Mouse (Mus musculus): ENCODE data around the gene Psma7.

The Psma7 gene

DNA sequence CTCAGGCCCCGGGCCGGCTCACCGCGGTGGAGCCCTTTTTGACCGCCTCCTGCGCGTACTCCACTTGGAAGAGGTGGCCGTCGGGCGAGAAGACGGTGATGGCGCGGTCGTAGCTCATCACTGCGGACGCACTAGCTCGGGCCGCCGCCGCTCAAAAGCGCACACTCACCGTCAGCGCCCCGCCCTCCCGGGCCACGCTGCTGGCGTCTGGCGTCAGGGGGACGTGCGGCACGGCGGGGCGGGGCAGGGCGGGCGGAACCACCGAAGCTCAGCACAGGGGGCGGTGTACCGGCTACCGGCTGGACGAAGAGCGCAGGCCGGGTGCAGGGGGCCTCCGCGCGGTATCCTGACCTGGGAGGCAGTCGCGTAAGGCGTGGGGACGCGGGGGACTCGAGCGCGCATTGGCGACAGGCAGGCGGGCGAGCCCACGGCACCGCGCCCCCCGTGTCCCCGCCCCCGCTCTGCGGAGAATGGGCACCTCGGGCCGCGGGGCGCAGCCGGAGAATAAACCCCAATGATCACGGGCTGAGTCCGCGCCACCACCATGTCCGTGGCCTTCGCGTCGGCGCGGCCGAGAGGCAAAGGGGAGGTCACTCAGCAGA, at the start of gene Psma7, which contains the start of gene Ss18l1:
Psma7 (minus strand) TSS at position 178 of the 602 bp plus-strand sequence.
Ss18l1 (plus strand) TSS at position 254 of the 602 bp plus-strand sequence.
- peak; percentile 91 for DNase-seq

DNA sequence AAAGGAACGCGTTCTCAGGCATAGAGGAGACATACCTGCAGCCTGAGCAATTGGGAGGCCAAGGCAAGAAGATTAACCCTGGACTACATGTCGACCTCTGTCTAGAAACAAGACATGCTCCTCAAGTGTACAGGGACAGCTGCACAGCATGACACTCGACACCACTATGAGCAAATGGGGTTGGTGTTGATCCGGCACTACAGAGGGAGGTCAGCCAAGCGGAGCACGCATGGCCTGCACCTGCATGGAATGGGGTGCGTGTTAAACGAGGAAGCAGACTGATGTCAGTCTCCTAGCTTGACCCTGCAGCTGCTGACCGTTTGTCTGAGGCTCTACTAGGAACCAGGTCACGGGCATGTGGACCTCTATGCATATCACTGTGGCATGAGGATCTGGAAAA, 48.1 kb upstream of the Psma7 start:
- DNase-seq, result no peak

- no peak for DNase-seq
These were observed 45.2 kb upstream of the Psma7 start for GRCm38 (mm10) chr2:180087472-180087871.

GRCm38 (mm10) chr2:180086637-180087027, 44.4 kb upstream of the Psma7 start:
- peak; percentile 7 for DNase-seq

DNA sequence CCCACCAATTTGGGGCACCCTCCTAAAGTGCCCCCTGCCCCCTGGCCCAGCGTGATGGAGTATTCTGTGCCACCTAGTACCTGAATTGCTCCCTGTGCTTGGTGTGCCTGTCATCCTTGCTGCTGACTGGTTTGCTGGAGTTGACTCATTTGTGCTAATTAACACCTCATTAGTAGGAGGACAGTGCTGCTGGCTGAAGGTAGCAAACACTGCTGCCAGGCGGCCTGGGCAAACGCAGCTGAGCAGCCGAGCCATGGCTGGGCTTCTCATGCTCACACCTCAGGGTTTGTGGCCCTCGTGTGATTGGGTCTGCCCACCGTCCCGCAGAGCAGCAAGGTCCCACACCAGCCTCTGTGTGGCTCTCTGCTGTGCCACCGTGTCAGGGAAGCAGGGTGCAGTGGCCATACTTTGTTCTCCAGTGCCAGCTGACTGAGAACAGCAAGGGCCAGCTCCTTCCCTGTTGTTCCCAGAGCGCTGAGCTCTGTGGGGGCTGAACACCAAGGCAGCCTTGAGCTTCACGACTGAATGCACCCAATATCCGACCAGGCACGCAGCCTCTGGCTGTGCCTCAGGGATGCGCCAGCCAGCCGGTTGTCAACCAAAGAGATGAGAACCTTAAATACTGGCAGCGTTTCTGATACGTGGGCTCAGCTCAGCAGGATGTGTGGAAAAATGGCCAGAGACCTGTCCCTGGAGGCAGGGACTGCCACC, 43.8 kb upstream of the Psma7 start:
- no peak for DNase-seq

GRCm38 (mm10) chr2:180084565-180084964, 42.3 kb upstream of the Psma7 start:
- no peak for DNase-seq

GRCm38 (mm10) chr2:180083063-180083462, 40.8 kb upstream of the Psma7 start:
- no peak for DNase-seq

DNA sequence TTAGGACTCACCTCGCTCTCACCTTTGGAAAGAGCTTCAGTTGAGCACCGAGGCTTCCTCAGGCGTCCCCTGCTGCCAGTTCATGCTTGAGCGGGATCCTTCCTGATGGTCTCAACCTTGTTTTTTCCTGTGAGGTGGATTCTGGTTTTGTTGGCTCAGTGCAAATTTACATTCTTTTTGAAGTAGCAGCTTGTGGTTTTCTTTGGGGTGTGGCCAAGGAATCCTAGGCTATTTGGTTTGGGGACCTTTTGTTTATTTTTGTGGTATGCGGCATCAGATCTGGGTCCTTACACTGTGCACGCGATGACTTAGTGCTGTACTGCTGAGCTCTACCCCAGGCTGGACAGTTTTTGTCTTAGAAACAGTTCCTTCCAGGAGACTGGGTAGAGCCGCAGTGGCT, 38.4 kb upstream of the Psma7 start:
- no peak for DNase-seq

DNA sequence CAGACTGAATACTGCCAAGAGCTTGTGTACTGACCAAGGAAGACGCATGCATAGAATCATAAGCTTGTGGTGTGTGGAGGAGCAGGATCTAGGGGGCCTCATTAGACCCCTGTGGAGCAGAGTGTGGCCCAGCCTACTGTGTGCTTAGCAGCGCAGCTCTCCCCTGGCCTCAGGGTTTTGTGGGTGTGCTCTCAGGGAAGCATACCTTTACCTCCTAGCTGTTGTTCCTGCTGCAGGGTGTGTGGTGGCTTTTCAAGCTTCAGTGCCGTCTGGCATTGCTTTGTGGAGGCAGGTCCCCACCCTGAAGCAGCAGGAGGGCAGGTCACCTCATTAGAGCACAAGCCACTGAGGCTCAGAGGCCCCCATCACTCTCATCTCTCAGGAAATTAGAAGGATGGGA, 35.4 kb upstream of the Psma7 start:
- DNase-seq, result no peak

DNA sequence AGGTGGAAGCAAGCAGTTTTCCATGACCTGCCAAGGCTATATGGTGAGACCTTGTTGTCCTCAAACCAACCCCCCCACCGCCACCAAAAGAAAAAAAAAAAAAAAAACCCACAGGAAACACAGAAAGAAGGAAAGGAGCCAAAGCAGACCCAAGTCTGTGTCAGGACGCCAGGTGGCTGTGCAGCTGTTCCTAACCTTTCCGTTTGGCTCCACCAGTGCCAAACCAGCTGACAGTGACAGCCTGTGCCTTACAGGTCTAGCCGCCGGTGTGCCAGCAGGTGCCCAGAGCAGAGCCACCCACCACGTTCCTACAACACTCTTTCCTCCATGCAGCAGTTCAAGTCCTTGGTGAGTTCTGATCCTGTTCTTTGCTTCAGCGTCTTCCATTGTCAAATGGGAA, 30.7 kb upstream of the Psma7 start:
- DNase-seq, result no peak

DNA sequence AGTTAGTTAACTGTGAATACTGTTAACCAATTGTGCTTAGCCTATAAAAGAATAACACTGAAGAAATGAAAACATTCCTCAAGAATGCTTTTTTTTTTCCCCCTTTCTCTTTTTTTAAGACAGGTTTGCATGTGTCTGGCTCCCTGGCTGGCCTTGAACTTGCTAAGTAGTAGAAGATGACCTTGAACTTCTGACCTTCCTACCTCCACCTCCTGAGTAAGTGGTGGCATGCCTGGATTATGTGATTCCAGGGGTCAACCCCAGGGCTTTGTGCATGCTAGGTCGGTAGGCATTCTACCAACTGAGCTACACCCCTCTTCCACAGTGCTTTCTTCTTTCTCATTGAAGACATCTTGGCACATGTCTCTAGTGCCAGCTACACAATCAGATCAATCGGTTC, 29.4 kb upstream of the Psma7 start:
- peak; percentile 28 for DNase-seq

DNA sequence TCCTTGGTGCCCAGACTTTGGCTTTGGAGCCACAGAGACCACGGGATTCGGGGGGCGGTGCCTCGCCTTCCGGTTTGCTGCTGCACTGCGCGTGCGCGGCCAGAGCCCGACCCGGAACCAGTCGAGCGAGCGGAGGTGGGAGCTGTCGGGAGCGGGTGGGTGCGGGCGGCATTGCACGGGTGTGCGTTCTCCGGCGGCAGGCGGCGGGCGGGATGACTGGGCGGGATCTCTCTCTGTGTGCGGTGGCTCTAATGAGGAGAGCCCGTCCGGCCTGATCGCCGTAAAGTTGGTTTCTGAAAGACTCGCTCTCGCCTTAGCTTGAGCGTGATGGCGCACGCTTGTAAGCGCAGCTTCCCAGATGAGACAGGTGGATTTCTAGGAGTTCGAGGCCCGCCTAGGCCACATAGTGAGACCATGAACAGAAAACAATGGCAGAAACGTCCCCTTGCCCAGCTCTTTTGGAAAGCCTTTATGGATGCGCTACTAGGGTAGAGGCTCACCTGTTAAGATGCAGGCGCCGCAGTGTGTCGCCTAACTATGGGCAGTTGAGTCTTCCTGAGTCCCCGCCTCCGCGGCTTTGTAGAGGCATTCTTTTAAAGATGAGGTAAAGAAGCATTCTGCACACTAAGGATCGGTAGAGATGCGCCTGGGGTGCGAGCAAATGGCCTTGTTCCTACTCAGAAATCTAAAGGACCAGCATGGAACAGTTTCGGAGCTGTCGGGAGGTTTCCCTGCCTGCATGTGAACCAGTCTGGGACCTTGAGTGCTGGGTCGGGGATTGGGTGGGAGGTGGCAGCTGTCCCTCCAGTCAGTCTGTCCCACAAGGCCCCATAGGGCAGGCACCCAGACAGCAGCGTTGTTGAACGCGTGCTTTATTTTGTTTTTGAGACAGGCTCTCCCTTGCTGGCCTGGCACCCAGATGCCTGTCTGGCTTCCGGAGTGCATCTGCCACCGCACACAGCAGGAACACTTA, 28.5 kb upstream of the Psma7 start, which contains the start of gene Mtg2:
Mtg2 (plus strand) TSS at position 108 of the 973 bp plus-strand sequence.
- peak; percentile 96 for DNase-seq

- no peak for DNase-seq
These were observed 27.7 kb upstream of the Psma7 start for GRCm38 (mm10) chr2:180069770-180070480.

- no peak for DNase-seq
These were observed 21.3 kb upstream of the Psma7 start for GRCm38 (mm10) chr2:180063338-180064131.

- no peak for DNase-seq
These were observed 10.8 kb upstream of the Psma7 start for GRCm38 (mm10) chr2:180053001-180053400.

- DNase-seq, result peak; percentile 35
These were observed 9.9 kb upstream of the Psma7 start for GRCm38 (mm10) chr2:180051986-180052733.

- peak; percentile 82 for DNase-seq
These were observed 8.8 kb upstream of the Psma7 start for GRCm38 (mm10) chr2:180050986-180051385.

GRCm38 (mm10) chr2:180047980-180048635, 5.9 kb upstream of the Psma7 start:
- no peak for DNase-seq

DNA sequence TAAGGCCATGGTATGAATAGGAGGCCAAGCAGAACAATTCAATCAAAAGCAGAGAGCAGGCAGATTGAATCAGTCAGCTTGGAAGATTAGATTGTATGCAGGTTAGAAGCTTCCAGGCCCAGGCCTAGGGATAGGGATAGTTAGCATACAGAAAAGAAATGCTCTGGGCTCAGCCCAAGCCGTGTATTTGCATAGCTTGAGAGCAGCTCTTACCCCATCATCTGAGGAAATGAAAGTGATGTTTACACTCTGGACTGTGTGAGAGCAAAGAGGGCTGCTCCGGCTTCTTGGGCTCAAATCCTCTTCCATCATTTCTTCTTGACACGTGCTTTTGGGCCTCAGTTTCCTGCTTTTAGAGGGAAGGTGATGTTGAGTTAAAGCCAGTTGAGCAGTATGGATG, 5.3 kb upstream of the Psma7 start:
- no peak for DNase-seq

GRCm38 (mm10) chr2:180045283-180045682, 3.0 kb upstream of the Psma7 start:
- peak; percentile 50 for DNase-seq
